Mouse (Mus musculus) small intestine, adult 10 weeks (tissue): Measurements from ENCODE around the gene Lipe. TPM values are rescaled to one million over a fixed set of nuclear protein-coding genes. Genes with fewer than 3 reads are reported as not detected.

Experiments used
- polyA plus RNA-seq: library from polyadenylated mRNA; stranded (reverse); fragments of 350-450 nt; fragmentation: Illumina TruSeq; extraction: RNeasy Lipid Tissue Mini Kit (QIAGEN cat#74804); gene quantifications from one replicate; pipeline ENCODE4 v1.2.3, GENCODE M21; 2014; ENCODE audit warnings: low replicate concordance

Gene Lipe
- 0.52 TPM for polyA plus RNA-seq

DNA sequence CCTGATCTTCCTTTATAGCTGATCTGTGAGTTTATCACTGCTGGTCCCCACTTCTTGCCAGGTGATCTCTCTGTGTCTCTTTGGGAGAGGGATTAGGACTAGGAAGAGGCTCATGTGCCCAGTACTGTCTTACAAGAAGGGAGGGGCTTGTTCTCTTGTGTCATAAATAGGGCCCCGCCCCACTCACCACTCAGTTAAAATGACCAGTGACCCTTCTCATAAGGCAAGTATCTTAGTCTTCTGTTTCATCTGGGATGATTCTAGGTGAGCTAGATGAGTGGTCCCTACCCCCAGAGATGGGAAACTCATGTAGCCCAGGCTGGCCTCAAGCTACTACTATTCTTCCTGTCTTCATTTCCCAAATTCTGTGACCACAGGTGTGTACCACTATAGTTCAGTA, at the start of gene Lipe:
Gene Lipe, minus strand, starts transcription at position 101 of the 400 bp plus-strand sequence.

GRCm38 (mm10) chr7:25412833-25413441, 14.4 kb upstream of the Lipe start, which contains the start of gene Cxcl17:
Cxcl17 (minus strand) TSS chr7:25412886.

GRCm38 (mm10) chr7:25369058-25369749, 29.3 kb downstream of the Lipe start, which contains the start of gene Cnfn:
Cnfn (minus strand) TSS chr7:25369724.

Other genes with a start within 250 kb of the Lipe start
- 0.82 TPM for gene Pou2f2, start 219.0 kb downstream of the Lipe start, polyA plus RNA-seq
- 0.56 TPM for gene Dedd2, start 178.1 kb downstream of the Lipe start, polyA plus RNA-seq
- gene Zfp526, start 177.3 kb downstream of the Lipe start, polyA plus RNA-seq = 0.56 TPM
- 7.5 TPM for gene Gsk3a, start 160.9 kb downstream of the Lipe start, polyA plus RNA-seq
- gene Erf, start 147.9 kb downstream of the Lipe start, polyA plus RNA-seq = 0.93 TPM
- gene Cic, start 131.0 kb downstream of the Lipe start, polyA plus RNA-seq = 12.5 TPM
- 1.6 TPM for gene Pafah1b3, start 100.7 kb downstream of the Lipe start, polyA plus RNA-seq
- gene Prr19, start 97.3 kb downstream of the Lipe start, polyA plus RNA-seq = not detected
- gene Tmem145, start 92.6 kb downstream of the Lipe start, polyA plus RNA-seq = not detected
- 0.30 TPM for gene Megf8, start 81.5 kb downstream of the Lipe start, polyA plus RNA-seq
- not detected for gene Cnfn, start 29.0 kb downstream of the Lipe start, polyA plus RNA-seq
- gene Cxcl17, start 14.2 kb upstream of the Lipe start, polyA plus RNA-seq = not detected
- gene Ceacam1, start 78.9 kb upstream of the Lipe start, polyA plus RNA-seq = 423 TPM
- gene Ceacam2, start 141.1 kb upstream of the Lipe start, polyA plus RNA-seq = 0.71 TPM
- gene Erich4, start 217.2 kb upstream of the Lipe start, polyA plus RNA-seq = 3.4 TPM
- 32.4 TPM for gene Dmac2, start 220.7 kb upstream of the Lipe start, polyA plus RNA-seq
- not detected for gene B3gnt8, start 227.9 kb upstream of the Lipe start, polyA plus RNA-seq